Mouse (Mus musculus): ENCODE measurements around the gene Zfhx2. TPM values are rescaled to one million over a fixed set of nuclear protein-coding genes. Genes with fewer than 3 reads are reported as not detected.
A peak's percentile ranks its signal among the peaks of the same experiment; 100 is the strongest.

Zfhx2 gene
- total RNA-seq, 2 experiments from 2014 or later = 37.5 to 47.1 TPM

DNA sequence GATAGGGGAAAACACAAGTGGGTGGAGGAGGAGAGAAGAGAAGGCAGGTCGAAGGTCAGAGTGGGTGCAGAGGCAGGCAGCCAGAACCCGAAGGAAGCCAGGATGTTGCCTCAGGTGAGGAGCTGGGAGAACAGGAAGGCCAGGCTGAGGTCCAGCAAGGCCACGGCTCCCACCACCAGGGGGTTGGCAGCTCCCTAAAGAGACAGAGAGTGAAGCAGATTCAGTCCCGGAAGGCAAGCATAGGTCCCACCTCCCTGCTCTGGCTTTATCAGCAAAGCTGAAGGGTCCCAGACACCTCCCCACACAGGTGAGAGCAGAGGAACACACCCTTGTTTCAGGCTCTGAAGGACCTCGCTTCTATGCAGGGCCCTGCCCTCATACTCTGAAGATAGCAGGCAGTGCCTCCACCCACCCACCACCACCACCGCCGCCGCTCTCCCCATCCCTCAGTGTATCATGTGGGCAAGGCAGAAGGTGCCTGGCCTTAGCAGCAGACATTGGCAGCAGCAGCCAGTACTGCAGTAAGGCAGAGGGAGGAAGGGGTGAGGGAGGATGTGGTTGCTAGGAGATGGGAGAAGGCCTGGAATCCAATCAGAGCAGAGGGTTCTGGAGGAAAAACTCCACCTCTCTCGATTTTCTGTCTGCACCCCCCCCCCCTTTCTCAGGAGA, 16.2 kb upstream of the Zfhx2 start:
- DNase-seq (ENCODE audit: low spot score in 2 of 2) = peak; percentile 78 to 96
- intact Hi-C loops (cut with DNase I) = no loop called here

- DNase-seq (ENCODE audit: low spot score in 2 of 2) = no peak
- intact Hi-C loops (cut with DNase I) = no loop called here
Measured at GRCm38 (mm10) chr14:55106990-55107389, 14.9 kb upstream of the Zfhx2 start.

DNA sequence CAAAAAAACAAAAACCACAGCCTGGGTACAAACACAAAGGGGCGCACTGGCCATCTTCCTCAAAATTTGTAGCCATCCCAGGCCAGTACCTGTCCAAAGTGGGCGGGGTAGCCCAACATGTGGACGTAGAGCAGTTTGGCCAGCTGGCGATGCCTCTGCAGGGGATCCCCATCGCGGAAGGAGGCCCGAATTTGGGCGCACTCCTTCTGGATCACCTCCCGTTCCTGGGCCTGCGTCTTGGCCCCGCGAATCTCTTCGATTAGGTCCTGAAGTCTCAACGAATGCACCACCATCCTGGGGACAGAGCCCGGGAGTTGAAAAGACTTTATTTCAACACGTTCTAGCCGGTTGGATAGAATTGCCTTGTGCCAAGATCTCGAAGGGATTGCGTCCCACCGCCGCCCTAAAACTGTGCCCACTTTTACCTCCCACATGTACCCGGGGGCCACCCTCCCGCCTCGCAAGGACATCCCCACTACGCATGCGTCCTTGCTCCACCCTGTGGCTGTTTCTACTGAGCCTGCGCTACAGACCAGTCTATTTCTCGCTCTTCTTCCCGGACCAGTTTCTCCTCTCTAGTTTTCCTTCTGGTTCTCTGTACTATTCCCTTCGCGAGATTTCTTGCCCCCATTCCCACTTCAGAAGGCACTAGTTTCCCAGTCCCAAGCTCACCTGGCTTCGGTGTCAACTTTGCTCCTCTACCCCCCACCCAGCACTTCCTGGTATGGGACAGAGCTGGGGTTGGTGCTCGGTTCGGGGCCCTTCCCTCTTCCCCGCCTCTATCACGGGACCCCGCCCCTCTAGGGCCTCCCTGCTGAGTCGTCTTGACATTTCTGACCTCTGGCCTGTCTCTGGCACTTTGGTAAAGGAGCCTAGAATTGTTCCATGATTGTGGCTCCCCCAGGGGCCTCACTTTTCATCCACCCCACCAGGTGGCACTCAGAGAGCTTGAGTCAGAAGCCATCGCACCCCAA, 14.0 kb upstream of the Zfhx2 start, which contains the start of gene Ap1g2:
TSS of gene Ap1g2 (minus strand) at position 758 of the 974 bp plus-strand sequence.
- DNase-seq (ENCODE audit: low spot score in 2 of 2) = peak; percentile 88 to 93
- intact Hi-C loops (cut with DNase I) = no loop called here

DNA sequence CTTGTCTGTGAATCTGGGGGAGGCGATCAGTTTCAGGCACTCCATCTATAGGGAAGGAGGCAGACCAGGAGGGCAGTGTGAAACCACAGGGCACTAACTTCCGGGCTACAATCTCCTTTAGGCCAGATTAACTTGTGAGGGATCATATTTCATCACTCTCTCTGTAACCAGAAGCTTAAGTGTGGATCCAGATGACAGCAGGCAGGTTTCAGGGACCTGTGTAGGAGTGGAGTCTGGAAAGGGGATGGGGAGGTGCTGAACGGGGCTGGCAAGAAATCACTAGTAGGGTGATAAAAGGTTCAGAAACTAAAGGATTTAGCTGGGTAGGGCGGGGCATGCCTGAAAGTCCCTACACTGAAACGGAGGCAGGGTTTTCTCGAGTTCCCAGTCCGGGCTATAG, 13.3 kb upstream of the Zfhx2 start:
- intact Hi-C loops (cut with DNase I) = no loop called here

DNA sequence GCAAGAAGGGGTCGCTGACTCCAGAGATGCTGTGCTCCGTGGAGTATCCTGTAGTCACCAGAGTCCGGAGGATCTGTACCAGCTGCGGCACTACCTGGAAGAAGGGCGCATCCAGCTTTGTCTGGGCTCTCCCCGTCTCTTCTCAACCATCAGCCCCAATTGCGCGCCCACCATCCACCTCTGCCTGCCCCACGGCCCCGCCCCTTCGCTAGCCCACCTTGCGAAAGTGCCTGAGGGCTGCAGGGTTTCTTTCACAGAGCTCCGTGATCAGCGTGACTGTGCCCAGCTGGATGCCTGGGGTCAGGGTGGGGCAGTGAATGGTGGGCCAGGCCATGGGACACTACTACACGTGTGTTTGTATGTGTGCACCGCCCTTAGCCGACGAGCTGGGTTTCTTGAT, 12.2 kb upstream of the Zfhx2 start:
- no peak for DNase-seq (ENCODE audit: low spot score in 2 of 2)
- intact Hi-C loops (cut with DNase I) = no loop called here

More for the DNA sequence above, 13.3 kb upstream of the Zfhx2 start:
- peak in 1 of 2 experiments; percentile 18 for DNase-seq (ENCODE audit: low spot score in 2 of 2)

DNA sequence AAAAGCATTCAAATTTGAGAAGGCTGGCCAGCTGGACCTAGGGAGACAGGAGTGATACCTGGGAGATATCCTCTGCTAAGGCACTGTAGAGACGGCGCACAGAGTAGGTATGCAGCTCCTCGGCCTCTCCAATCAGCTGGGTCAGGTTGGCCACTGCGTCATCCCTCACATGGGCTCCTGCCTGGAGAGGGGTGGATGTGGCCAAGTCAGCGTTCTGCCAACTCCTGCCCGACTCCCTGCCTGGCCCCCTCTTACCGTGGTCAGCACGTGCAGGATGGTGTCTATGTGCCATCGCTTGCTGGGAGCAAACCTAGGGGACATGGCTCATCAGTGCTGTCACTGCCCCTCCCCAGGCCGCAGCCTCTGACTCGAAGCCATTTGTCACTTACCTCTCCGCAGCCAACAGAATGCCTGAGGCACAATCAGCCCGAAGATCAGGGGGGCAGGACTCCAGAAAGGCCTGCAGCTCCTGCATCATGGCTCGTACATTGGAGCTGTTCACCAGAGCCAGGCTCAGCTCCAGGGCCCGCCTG, 10.2 kb upstream of the Zfhx2 start:
- intact Hi-C loops (cut with DNase I) = no loop called here
- DNase-seq (ENCODE audit: low spot score in 2 of 2) = no peak

GRCm38 (mm10) chr14:55101592-55101991, 9.5 kb upstream of the Zfhx2 start:
- intact Hi-C loops (cut with DNase I) = loop anchor here (1.0 kb wide), 1 partner anchor 77 kb away; no protein-coding TSS in a partner anchor
- peak; percentile 66 to 82 for DNase-seq (ENCODE audit: low spot score in 2 of 2)

GRCm38 (mm10) chr14:55098067-55098466, 5.9 kb upstream of the Zfhx2 start:
- no peak for DNase-seq (ENCODE audit: low spot score in 2 of 2)
- intact Hi-C loops (cut with DNase I) = loop anchor here (5.0 kb wide), 1 partner anchor 196 kb away; no protein-coding TSS in a partner anchor

DNA sequence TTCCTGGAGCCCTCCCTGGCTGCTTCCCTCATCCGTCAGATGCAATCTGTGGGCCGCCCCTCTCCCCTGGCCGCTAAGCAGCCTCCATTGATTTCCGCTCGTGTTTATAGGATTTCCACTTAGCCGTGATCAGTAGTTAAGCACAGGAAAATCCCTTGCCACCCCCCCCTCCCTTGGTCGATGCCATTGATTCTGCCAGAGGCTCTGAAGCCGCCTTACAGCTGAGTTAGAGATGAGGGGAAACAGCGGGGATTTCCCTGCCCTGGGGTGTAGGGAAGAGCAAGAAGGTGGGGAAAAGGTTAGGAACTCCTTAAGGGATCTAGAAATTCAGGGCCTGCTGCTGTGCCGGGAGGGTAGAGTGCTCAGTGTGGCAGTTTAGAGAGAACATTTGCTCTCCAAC, 5.5 kb upstream of the Zfhx2 start:
- no peak for DNase-seq (ENCODE audit: low spot score in 2 of 2)
- intact Hi-C loops (cut with DNase I) = loop anchor here (5.0 kb wide), 1 partner anchor 195 kb away; no protein-coding TSS in a partner anchor

GRCm38 (mm10) chr14:55096573-55097087, 4.5 kb upstream of the Zfhx2 start:
- DNase-seq (ENCODE audit: low spot score in 2 of 2) = no peak
- intact Hi-C loops (cut with DNase I) = loop anchor here (5.0 kb wide), 1 partner anchor 194 kb away; no protein-coding TSS in a partner anchor

- DNase-seq (ENCODE audit: low spot score in 2 of 2) = no peak
- intact Hi-C loops (cut with DNase I) = loop anchor here (5.0 kb wide), 1 partner anchor 193 kb away; no protein-coding TSS in a partner anchor
Measured at GRCm38 (mm10) chr14:55095671-55096070, 3.5 kb upstream of the Zfhx2 start.

DNA sequence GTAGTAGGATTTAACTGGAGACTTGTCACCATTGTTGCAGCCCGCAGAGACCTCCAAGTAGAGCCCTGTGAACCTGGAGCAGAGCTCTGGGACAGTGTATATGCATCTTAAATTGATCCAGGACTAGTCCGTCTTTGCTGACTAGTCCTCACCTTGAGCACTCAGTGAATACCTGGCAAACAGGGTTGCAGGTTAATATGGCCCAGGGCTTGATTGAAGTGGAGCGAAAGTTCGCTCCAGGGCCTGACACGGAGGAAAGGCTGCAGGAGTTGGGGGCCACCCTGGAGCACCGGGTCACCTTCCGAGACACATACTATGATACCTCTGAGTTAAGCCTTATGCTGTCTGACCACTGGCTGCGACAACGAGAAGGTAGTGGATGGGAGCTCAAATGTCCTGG, 3.1 kb upstream of the Zfhx2 start:
- DNase-seq (ENCODE audit: low spot score in 2 of 2) = no peak
- intact Hi-C loops (cut with DNase I) = loop anchor here (5.0 kb wide), 1 partner anchor 193 kb away; no protein-coding TSS in a partner anchor

DNA sequence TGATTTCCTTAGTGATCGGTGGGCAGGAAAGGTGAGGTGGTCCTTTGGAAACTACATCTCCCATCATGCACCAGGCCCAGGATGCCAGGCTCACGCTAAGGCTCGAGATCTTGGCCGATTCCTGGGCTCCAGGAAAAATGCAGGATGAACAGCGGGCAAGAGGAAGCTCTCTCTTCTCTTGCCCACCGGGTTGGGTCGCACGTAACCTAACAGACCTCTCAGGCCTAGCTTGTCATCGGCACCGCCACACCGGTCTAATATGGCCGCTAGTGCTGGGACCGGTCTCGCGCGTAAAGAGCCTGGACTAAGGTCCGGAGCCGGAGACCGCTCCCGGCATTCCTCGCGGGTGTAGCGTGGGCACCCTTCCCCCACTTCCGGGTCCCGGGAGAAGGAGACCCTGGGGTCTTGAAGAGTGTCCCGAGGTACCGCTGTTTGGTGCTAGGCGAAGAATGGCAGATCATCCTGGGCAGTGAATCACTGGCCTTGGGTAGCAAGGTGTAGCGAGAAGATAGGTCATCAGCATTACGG, 2.6 kb upstream of the Zfhx2 start, which contains the start of gene Thtpa:
TSS of gene Thtpa (plus strand) at position 81 of the 528 bp plus-strand sequence.
- peak; percentile 84 to 87 for DNase-seq (ENCODE audit: low spot score in 2 of 2)
- intact Hi-C loops (cut with DNase I) = loop anchor here (5.0 kb wide), 3 partner anchors 182 to 202 kb away; partner anchors contain the start of genes Pabpn1 and Slc22a17

- intact Hi-C loops (cut with DNase I) = loop anchor here (2.0 to 5.0 kb wide), 3 partner anchors 39 to 202 kb away; partner anchors contain the start of genes Pabpn1 and Slc22a17
- DNase-seq (ENCODE audit: low spot score in 2 of 2) = no peak
Measured at GRCm38 (mm10) chr14:55093927-55094326, 1.8 kb upstream of the Zfhx2 start.

- DNase-seq (ENCODE audit: low spot score in 2 of 2) = peak in 1 of 2 experiments; percentile 70
- intact Hi-C loops (cut with DNase I) = loop anchor here (5.0 kb wide), 2 partner anchors 179 to 199 kb away; partner anchors contain the start of genes Pabpn1 and Slc22a17
Measured at GRCm38 (mm10) chr14:55091209-55091865, 787 bp downstream of the Zfhx2 start.

GRCm38 (mm10) chr14:55089199-55089947, 2.8 kb downstream of the Zfhx2 start:
- intact Hi-C loops (cut with DNase I) = no loop called here
- DNase-seq (ENCODE audit: low spot score in 2 of 2) = peak; percentile 66 to 87

- intact Hi-C loops (cut with DNase I) = no loop called here
- no peak for DNase-seq (ENCODE audit: low spot score in 2 of 2)
Measured at GRCm38 (mm10) chr14:55086009-55086514, 6.1 kb downstream of the Zfhx2 start.

All from left cerebral cortex, postnatal 25 days (tissue).